Mouse (Mus musculus) midbrain, embryonic 16.5 days (tissue): ENCODE data around the gene Slc22a14. TPM values are rescaled to one million over a fixed set of nuclear protein-coding genes. Genes with fewer than 3 reads are reported as not detected.

Experiments used
- ATAC-seq: fragments of 200-750 bp; cut with Nextera tagmentation; 2 replicates; pipeline ENCODE4 v1.8.0; 2017; ENCODE audit warnings: moderate TSS enrichment
- H3K27ac ChIP-seq: fragments of 300-500 bp; sonication (generic); 2 replicates; pipeline ENCODE4 v1.5.1; 2014; ENCODE audit warnings: mild to moderate bottlenecking, low read length, mixed read lengths
- H3K27me3 ChIP-seq: fragments of 300-500 bp; sonication (generic); 2 replicates; pipeline ENCODE4 v1.6.1; 2014; ENCODE audit warnings: low read depth, low read length, mixed read lengths; ENCODE audit not compliant: control insufficient read depth, insufficient read depth
- H3K36me3 ChIP-seq: fragments of 300-500 bp; sonication (generic); 2 replicates; pipeline ENCODE4 v1.6.1; 2014; ENCODE audit warnings: mild to moderate bottlenecking, low read length, moderate library complexity, mixed read lengths; ENCODE audit not compliant: control insufficient read depth, insufficient read depth
- H3K4me1 ChIP-seq: fragments of 300-500 bp; sonication (generic); 2 replicates; pipeline ENCODE4 v1.6.1; 2014; ENCODE audit warnings: mild to moderate bottlenecking, low read length, mixed read lengths; ENCODE audit not compliant: control insufficient read depth, insufficient read depth
- H3K4me2 ChIP-seq: fragments of 300-500 bp; sonication (generic); 2 replicates; pipeline ENCODE4 v1.6.1; 2014; ENCODE audit warnings: mild to moderate bottlenecking, low read length, mixed read lengths
- H3K4me3 ChIP-seq: fragments of 300-500 bp; sonication (generic); 2 replicates; pipeline ENCODE4 v1.5.1; 2014; ENCODE audit warnings: low read depth, mild to moderate bottlenecking, low read length, moderate library complexity, mixed read lengths
- H3K9ac ChIP-seq: fragments of 300-500 bp; sonication (generic); 2 replicates; pipeline ENCODE4 v1.6.1; 2014; ENCODE audit warnings: low read depth, low read length, mixed read lengths
- H3K9me3 ChIP-seq: fragments of 300-500 bp; sonication (generic); replicated peaks from 2 replicates; pipeline ENCODE4 v1.6.1; 2014; ENCODE audit warnings: mild to moderate bottlenecking, low read length, mixed read lengths; ENCODE audit not compliant: control insufficient read depth, poor library complexity, severe bottlenecking
- WGBS: fragments of 180-500 bp; shearing (Covaris S2); extraction: QIAGEN DNeasy Blood & Tissue Kit; methylation state at CpG from one replicate; pipeline ENCODE4 v1.1.7; 2014; 5-methylcytosine and 5-hydroxymethylcytosine counted together
- polyA plus RNA-seq: library from polyadenylated mRNA; unstranded; fragments of >200 nt; fragmentation: Nextera tagmentation; extraction: Ambion mirVana; gene quantifications from 2 replicates; pipeline ENCODE4 v1.2.1, GENCODE M21; 2015

Gene Slc22a14
- polyA plus RNA-seq, 1 experiment from 2014 or later, result 0.11 TPM

GRCm38 (mm10) chr9:119350947-119351705, 14.2 kb downstream of the Slc22a14 start:
- Histone ChIP-seq H3K36me3 (peaks cover 23% of the 10 kb centered on the region), H3K27ac (no peak overlapping the region), H3K4me3 (no peak overlapping the region), H3K4me2 (no peak overlapping the region), H3K9ac (no peak overlapping the region), H3K4me1 (no peaks in the 10 kb centered on the region), H3K27me3 (no peaks in the 10 kb centered on the region), H3K9me3 (no peaks in the 10 kb centered on the region)
- WGBS, result 94% methylated on average over 10 of the region's 10 CpGs
- no peak for ATAC-seq

- peaks cover 23% of the 10 kb centered on the region for H3K36me3 ChIP-seq
- no peaks in the 10 kb centered on the region for H3K4me1 ChIP-seq
- H3K9ac ChIP-seq, result no peak overlapping the region
- no peak overlapping the region for H3K27ac ChIP-seq
- ATAC-seq, result no peak
- H3K27me3 ChIP-seq, result no peaks in the 10 kb centered on the region
- H3K4me2 ChIP-seq, result no peak overlapping the region
- H3K4me3 ChIP-seq, result no peak overlapping the region
- WGBS, result 85% methylated on average over 3 of the region's 3 CpGs
- no peaks in the 10 kb centered on the region for H3K9me3 ChIP-seq
Measured at GRCm38 (mm10) chr9:119350531-119350930, 14.8 kb downstream of the Slc22a14 start.

DNA sequence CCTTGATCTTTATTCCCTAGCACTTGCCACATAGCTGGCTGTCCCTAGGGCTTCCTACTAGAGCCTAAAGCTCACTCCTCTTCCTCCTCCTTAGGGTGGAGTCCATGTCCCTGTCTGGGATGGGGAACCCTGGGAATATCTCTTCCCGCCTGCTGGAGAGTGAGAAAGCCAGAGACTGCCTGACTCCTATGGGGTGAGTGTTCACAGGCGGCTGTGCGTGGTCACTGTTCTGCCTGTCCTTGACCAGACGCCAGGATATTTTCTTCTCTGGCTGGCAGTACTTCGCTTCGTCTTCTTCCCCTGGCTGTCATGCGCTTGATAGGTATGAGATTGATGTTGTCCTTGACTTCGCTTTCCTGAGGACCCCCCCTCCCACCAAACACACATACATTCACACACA, 19.0 kb downstream of the Slc22a14 start:
- WGBS, result 94% methylated on average over 8 of the region's 8 CpGs
- Histone ChIP-seq H3K27me3 (no peaks in the 10 kb centered on the region), H3K9ac (no peak overlapping the region), H3K9me3 (no peaks in the 10 kb centered on the region), H3K4me1 (peaks cover 10% of the 10 kb centered on the region), H3K36me3 (peaks cover 30% of the 10 kb centered on the region), H3K27ac (no peak overlapping the region), H3K4me2 (no peak overlapping the region), H3K4me3 (no peak overlapping the region)
- ATAC-seq, result no peak

- no peak overlapping the region for H3K4me3 ChIP-seq
Measured at GRCm38 (mm10) chr9:119342728-119343127, 22.6 kb downstream of the Slc22a14 start.

GRCm38 (mm10) chr9:119340909-119341816, 24.2 kb downstream of the Slc22a14 start, which contains the start of gene Myd88:
TSS of gene Myd88 (minus strand) at chr9:119341411.
- H3K4me3 ChIP-seq, result peak within 1 kb of the TSS; percentile 75
- under 1% methylated on average over 64 of the region's 68 CpGs for WGBS
- no peaks in the 10 kb centered on the region for H3K9me3 ChIP-seq
- H3K36me3 ChIP-seq, result peaks cover 7% of the 10 kb centered on the region
- peak within 1 kb of the TSS; percentile 72 for H3K4me2 ChIP-seq
- peak within 1 kb of the TSS; percentile 87 for H3K27ac ChIP-seq
- H3K4me1 ChIP-seq, result peaks cover 20% of the 10 kb centered on the region
- ATAC-seq, result peak; percentile 98
- H3K27me3 ChIP-seq, result 0 out of 2 replicates have a peak, but pooled peaks cover 5% of the 10 kb centered on the region
- peak within 1 kb of the TSS; percentile 82 for H3K9ac ChIP-seq

More at GRCm38 (mm10) chr9:119342728-119343127, 22.6 kb downstream of the Slc22a14 start:
- Histone ChIP-seq H3K9ac (no peak overlapping the region), H3K4me2 (no peak overlapping the region), H3K27ac (no peak overlapping the region), H3K36me3 (peaks cover 11% of the 10 kb centered on the region), H3K27me3 (0 out of 2 replicates have a peak, but pooled peaks cover 3% of the 10 kb centered on the region), H3K9me3 (no peaks in the 10 kb centered on the region), H3K4me1 (peaks cover 20% of the 10 kb centered on the region)
- 87% methylated on average over 7 of the region's 7 CpGs for WGBS
- no peak for ATAC-seq

- ATAC-seq, result no peak
- Histone ChIP-seq H3K36me3 (peaks cover 7% of the 10 kb centered on the region), H3K9ac (peak overlapping the region; percentile 82; the same call in 1 of the 2 replicates), H3K27me3 (0 out of 2 replicates have a peak, but pooled peaks cover 5% of the 10 kb centered on the region), H3K27ac (no peak overlapping the region), H3K9me3 (no peaks in the 10 kb centered on the region), H3K4me2 (peak overlapping the region; percentile 72), H3K4me1 (peaks cover 20% of the 10 kb centered on the region), H3K4me3 (peak overlapping the region; percentile 75)
- WGBS, result 4% methylated on average over 8 of the region's 8 CpGs
Measured at GRCm38 (mm10) chr9:119340212-119340580, 25.2 kb downstream of the Slc22a14 start.

DNA sequence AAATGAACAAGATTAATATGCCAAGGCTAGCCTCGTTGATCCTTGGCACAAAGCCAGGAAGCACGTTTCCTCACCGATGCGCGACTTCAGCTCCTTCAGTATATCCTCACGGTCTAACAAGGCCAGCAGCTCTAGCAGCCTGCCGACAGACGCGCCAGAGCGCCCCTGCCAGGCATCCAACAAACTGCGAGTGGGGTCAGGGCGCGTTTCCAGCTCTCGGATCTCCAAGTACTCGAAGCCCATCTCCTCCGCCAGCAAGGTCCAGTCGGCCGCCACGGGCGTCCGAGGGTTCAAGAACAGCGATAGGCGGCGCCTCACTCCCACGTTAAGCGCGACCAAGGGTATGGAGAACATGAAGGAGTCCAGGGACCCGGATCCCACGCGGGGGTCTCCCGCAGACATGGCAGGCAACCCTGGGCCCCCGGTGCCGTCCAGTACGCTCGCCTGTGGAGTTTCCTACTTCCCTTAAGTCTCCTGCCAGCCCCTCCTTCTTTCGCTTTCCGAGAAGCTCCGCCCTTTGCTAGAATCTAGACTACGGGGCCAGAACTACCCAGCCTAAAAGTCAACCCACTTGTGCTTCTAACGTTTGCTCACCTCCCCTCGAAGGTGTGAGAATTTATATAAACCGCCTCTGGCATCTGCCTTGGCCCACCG, 25.7 kb downstream of the Slc22a14 start, which contains the start of gene Acaa1a:
Gene Acaa1a, plus strand, starts transcription at position 119 of the 654 bp plus-strand sequence.
- Histone ChIP-seq H3K27me3 (0 out of 2 replicates have a peak, but pooled peaks cover 5% of the 10 kb centered on the region), H3K9me3 (no peaks in the 10 kb centered on the region), H3K4me2 (peak within 1 kb of the TSS; percentile 72), H3K4me3 (peak within 1 kb of the TSS; percentile 75), H3K36me3 (peaks cover 7% of the 10 kb centered on the region; the same call in 1 of the 2 replicates), H3K9ac (peak within 1 kb of the TSS; percentile 82), H3K27ac (peak within 1 kb of the TSS; percentile 87), H3K4me1 (peaks cover 20% of the 10 kb centered on the region)
- WGBS, result 2% methylated on average over 43 of the region's 43 CpGs
- ATAC-seq, result no peak

DNA sequence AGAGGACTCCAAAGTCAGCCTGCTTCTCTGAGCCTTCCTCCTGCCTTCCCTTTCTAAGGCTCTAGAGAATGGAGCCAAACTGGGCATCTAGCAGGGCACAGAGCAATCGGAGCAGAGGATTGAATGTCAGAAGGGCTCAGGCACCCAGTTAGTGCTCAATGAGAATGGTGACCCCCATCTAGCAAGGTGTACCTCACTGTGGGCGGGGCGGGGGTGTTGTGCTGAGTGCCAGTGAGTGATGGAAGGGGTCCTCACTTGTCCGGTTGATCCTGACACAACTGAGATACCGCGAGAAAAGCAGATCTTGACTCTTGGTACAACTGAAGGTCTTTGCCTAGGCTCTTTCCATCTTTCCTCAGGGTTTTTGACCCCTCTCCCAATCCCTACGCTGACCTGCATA, 26.2 kb downstream of the Slc22a14 start:
- Histone ChIP-seq H3K27me3 (0 out of 2 replicates have a peak, but pooled peaks cover 5% of the 10 kb centered on the region), H3K27ac (no peak overlapping the region), H3K4me2 (peak overlapping the region; percentile 72), H3K9ac (peak overlapping the region; percentile 47), H3K4me3 (peak overlapping the region; percentile 75), H3K36me3 (peaks cover 4% of the 10 kb centered on the region; the same call in 1 of the 2 replicates), H3K9me3 (no peaks in the 10 kb centered on the region), H3K4me1 (peaks cover 20% of the 10 kb centered on the region)
- ATAC-seq, result no peak
- WGBS, result 63% methylated on average over 7 of the region's 7 CpGs
